Mouse (Mus musculus) G1E (cell line): Measurements from ENCODE around the gene Aldh9a1.

ENCODE experiments used
- CTCF ChIP-seq: IDR thresholded peaks from 2 replicates; pipeline ENCODE4 v1.5.1; 2012; ENCODE audit warnings: low read depth, low read length, inconsistent platforms, mixed read lengths
- GATA1 ChIP-seq: IDR thresholded peaks from 2 replicates; pipeline ENCODE4 v1.6.1; 2012; ENCODE audit warnings: borderline replicate concordance, low read length, inconsistent platforms, mixed read lengths

DNA sequence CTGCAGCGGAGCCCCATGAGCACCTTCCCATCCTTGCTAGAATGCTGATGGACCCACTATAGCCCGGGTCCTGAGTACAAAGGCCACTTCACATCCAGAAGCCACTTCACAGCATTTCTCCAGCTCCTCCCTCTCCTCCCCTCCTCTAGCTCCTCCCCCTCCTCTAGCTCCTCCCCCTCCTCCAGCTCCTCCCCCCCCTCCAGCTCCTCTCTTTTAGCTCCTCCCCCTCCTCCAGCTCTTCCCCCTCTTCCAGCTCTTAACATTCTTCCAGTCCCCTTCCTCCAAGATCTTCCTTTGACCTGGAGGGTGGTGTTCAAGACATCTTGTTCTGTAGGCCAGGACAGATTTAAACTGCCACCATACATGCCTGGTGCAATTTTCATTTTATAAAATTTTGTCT is 49.7 kb upstream of the Aldh9a1 start:
- no peak for TF ChIP-seq GATA1
- TF ChIP-seq CTCF, result no peak
